Mouse (Mus musculus) c-Kit-negative CD71-positive TER-119-positive erythroid progenitor cells, embryonic 14.5 days (primary cell): Measurements from ENCODE around the gene Cyb5r1.

Source experiments
- DNase-seq: peaks from one replicate; pipeline ENCODE4 v3.0.0-alpha.2; 2013; ENCODE audit warnings: low read depth, low spot score

Cyb5r1 gene

GRCm38 (mm10) chr1:134458139-134458727, 52.9 kb downstream of the Cyb5r1 start:
- no peak for DNase-seq

DNA sequence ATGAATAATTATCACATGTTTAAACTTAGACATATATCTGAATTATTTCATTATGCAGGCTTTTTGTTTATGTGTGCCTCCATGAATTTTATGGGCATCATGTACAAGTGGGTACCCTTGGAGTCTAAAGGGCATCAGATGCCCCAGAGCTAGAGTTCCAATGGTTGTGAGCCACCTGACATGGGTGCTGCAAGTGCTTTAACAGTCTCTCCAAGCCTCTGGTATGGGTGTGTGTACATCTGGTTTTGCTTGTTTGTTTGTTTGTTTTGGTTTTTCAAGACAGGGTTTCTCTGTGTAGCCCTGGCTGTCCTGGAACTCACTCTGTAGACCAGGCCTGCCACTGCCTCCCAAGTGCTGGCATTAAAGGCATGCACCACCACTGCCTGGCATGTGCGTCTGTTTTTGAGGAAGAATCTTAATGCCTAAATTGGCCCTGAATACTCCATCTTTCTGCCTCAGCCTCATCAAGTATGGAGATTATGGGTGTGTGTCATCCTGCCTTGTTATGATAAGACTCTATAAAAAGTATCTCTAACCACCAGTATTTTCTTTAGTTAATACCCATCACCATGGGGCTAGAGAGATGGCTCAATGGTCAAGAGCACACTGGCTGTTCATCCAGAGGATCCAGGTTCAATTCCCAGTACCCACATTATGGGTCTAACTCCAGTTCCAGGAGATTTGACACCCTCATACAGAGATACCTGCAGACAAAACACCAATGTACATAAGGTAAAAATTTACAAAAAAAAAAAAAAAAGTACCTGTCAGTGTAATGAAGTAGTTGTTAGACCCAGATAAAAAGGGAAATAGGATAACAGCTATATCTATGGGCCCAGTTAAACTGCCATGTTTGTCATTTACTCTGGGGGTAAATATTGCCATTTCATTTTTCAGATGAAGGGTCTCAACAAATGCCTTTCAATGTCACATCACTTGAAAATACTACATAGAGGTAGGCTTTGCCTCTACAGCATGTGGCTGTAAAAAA, 55.2 kb downstream of the Cyb5r1 start:
- DNase-seq, result peak; percentile 70
